Mouse (Mus musculus) cortical plate, adult 2 months (tissue): Measurements from ENCODE around the gene Fam47e.

Experiments used
- CTCF ChIP-seq: fragments of 200-500 bp; IDR thresholded peaks from 2 replicates; pipeline ENCODE4 v1.5.1; 2011; ENCODE audit warnings: mild to moderate bottlenecking, control low read depth, low read length; ENCODE audit not compliant: insufficient read depth; ENCODE audit errors: extremely low read depth
- POLR2A ChIP-seq: fragments of 200-500 bp; IDR thresholded peaks from 2 replicates; pipeline ENCODE4 v1.6.1; 2011; ENCODE audit warnings: mild to moderate bottlenecking, low read length, control low read depth; ENCODE audit not compliant: insufficient read depth; ENCODE audit errors: extremely low read depth

- TF ChIP-seq CTCF: no peak
- TF ChIP-seq POLR2A: no peak
Measured at GRCm38 (mm10) chr5:92640861-92641260, 86.0 kb downstream of the Fam47e start.
